Mouse (Mus musculus) G1E (cell line): ENCODE data around the gene Etfdh.

Experiments
- CTCF ChIP-seq: IDR thresholded peaks from 2 replicates; pipeline ENCODE4 v1.5.1; 2012; ENCODE audit warnings: low read depth, low read length, inconsistent platforms, mixed read lengths
- POLR2AphosphoS5 ChIP-seq: IDR thresholded peaks from 2 replicates; pipeline ENCODE4 v1.6.1; 2012; ENCODE audit warnings: low read depth, low read length, inconsistent platforms; ENCODE audit not compliant: insufficient replicate concordance
- TAL1 ChIP-seq: conservative IDR thresholded peaks from 2 replicates; pipeline ENCODE4 v1.6.1; 2012; ENCODE audit warnings: low read depth, low read length, inconsistent platforms, mixed read lengths

DNA sequence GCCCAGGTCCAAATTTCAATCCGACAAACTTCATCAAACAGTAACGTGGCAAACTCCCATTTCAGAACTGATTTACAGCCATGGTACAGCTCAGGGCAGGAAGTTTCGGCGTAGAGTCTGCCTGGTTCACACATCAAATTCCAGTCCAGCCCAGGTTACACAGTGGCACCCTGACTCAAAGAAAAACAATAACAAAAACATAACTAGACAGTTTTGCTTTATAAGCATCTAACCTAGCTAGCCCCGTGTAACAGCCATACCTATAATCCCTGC, 69.6 kb downstream of the Etfdh start:
- TF ChIP-seq CTCF (no peak), POLR2AphosphoS5 (no peak), TAL1 (no peak)
